Mouse (Mus musculus) monocyte, adult 2 months (primary cell): ENCODE data around the gene Ttc13.
A peak's percentile ranks its signal among the peaks of the same experiment; 100 is the strongest.

Source experiments
- DNase-seq, 2 experiments: peaks; one replicate each; pipeline ENCODE4 v3.0.0; 2022; ENCODE audit warnings: low spot score in 2 of 2, low read depth in 1 of 2

Ttc13 gene

DNA sequence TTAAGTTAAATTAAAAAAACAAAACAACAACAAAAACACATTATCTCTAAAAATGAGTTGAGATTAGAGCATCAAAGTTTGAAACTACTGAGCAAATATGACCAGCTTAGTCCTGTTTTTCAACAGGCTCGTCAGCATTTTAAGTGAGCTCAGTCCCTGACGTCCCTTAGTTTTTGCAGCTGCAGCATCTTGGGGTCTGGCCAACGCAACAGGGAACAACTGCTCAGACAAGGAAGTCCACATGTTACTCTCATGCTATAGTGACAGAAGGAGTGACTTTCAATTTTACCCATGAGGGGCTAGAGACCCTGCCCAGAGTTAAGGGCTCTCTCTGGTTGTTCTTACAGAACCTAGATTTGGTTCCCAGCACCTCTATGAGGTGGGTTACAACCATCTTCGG is 17.4 kb downstream of the Ttc13 start:
- DNase-seq: no peak

- no peak for DNase-seq
Measured at GRCm38 (mm10) chr8:124703526-124703925, 18.3 kb downstream of the Ttc13 start.

- DNase-seq: no peak
Measured at GRCm38 (mm10) chr8:124702183-124702582, 19.6 kb downstream of the Ttc13 start.

GRCm38 (mm10) chr8:124701023-124701422 is 20.8 kb downstream of the Ttc13 start:
- DNase-seq: no peak

DNA sequence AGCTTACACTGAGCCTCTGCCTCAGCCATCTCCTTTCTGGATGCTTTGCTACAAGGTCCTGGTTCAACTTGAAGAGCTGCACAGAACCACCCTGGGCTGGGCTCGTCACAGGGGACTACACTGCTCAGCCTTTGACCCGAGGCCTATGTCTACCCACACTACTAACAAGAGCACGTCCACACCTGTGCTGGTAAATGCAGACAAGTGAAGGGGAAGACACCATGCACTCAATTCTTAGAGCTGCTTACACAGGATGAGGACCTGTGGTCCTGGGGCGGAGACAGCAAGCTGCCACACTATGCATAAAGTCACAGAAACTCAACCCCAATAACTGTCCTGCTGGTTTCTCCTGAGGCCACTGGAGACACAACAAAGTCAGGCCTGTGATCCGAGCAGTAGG is 21.5 kb downstream of the Ttc13 start:
- DNase-seq: no peak

GRCm38 (mm10) chr8:124695424-124696100 is 26.2 kb downstream of the Ttc13 start:
- no peak for DNase-seq

DNA sequence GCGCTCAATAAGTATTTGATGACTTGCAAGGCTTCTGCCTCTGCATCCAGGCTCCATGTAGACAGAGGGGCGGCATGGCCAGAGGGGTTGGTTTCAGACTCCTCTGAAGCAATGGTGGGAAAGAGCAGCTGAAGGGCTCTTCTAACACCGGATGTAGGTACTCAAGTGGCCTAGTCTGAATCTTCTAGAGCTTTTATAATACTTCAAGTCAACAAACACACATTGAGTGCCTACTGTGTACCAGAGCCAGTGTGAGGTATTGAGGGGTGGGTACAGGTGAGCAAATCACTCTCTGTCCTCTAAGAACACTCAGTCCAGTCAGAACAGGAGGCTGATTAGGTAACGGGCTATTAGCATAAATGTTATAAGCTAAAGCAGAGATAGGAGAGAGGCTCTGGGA is 30.1 kb downstream of the Ttc13 start:
- DNase-seq: no peak

GRCm38 (mm10) chr8:124688899-124689298 is 32.9 kb downstream of the Ttc13 start:
- no peak for DNase-seq

- DNase-seq: no peak
Measured at GRCm38 (mm10) chr8:124682218-124682617, 39.6 kb downstream of the Ttc13 start.

DNA sequence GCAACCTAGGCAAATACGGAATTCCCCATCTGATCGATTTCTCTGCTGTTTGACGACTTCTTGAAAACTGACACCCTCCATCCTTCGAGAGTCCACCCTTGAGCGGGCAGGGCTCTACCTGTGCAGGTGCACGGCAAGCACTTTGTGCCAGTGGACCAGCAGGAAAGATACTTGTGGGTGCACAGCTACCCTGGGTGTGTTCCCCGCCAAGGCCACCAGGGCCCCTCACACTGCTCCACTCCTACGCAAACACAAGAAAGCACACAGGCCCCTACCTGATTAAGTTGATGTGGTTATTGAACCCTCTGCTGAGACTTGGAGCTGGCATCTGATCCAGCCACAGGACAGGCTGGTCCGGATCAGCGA is 40.0 kb downstream of the Ttc13 start:
- no peak for DNase-seq

DNA sequence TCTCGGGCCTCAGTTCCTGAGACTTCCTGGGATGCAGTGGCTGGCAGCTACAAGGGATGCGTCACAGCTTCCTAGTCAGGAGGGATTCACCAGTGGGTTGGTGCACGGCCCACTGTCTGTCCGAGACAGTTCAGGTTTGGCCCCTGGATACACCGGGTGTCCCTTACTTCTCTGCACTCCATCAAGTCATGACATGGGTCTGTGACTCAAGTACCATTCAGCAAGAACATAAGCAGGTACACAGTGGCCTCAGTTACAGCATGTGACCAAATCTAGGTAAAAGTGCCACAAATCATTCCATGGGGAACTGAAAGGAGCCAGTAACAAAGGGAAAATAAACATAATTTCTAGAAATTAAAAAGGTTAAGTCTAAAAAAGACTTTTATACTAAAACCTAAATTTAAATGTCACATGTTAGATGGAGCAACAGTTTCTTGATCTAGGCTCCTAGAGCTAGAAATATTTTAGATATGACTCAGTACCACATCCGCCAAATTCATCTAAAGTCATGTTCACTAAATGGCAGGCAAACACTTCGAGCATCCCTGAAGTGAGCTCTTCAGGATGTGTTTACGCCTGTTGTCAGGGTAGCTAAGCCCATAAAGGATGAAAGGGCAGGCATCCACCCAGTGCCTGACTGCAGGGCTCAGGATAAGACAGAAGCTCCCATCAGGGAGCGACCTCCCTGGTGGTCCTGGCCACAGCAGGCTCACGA is 40.5 kb downstream of the Ttc13 start:
- no peak for DNase-seq

GRCm38 (mm10) chr8:124678246-124678645 is 43.5 kb downstream of the Ttc13 start:
- DNase-seq: no peak

DNA sequence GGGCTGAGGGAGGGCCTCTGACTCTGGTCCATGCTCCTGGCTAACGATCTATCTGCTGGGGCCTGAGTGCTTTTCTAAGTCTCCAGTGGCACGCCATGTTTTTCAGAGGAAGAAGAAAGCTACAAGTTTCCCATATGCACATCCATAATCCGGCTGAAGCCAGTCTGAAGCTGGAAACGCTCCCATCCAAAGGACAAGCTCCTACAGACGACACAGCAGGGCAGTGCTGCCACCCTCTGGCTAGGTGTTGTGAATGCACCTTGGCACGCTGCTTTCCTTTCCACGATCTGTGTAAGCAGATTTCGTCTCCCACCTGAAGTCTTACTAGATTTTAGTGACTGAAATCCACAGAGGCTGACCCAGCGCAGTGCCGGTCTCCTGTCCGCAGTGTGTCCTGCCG is 44.3 kb downstream of the Ttc13 start:
- peak in 1 of 2 experiments; percentile 30 for DNase-seq

GRCm38 (mm10) chr8:124677078-124677477 is 44.7 kb downstream of the Ttc13 start:
- DNase-seq: no peak

DNA sequence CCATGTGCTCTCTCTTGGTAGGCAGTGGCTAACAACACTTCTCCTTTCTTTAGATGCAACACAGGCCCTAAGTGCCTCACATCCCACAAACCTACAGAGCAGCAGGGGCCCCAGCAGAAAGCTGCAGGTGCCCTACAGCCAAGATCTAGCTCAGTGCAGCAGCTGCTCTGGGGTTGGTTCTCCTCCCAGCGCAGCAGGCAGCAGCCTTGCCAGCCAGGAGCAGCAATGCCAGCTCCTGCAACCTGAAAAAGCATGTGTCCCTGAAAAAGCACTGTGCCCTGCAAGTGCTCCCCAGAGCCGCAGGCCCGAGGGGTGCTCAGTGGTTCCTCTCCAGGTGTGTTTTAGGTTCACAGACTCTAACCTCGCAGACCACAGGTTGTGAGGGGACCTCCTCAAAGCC is 45.1 kb downstream of the Ttc13 start:
- DNase-seq: no peak

GRCm38 (mm10) chr8:124672345-124672744 is 49.4 kb downstream of the Ttc13 start:
- DNase-seq: no peak

DNA sequence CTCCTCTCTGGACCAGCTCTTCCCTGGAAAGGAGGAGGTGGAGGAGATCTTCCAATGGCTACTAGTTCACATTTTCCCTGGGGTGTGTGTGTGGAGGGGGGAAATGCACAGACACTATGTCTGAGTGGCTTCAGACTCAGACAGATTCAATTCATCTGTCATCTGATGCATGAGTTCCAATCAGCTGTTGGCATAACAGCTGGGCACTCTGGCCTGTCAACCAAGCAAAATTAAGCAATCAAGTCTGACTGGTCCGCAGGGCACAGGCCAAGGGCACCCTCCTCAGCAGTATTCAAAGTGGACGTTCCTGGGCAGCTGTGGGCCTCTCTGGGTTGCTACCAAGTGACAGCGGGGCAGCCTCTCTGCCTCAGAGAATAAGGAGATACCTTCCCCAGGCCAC is 53.0 kb downstream of the Ttc13 start:
- DNase-seq: no peak

DNA sequence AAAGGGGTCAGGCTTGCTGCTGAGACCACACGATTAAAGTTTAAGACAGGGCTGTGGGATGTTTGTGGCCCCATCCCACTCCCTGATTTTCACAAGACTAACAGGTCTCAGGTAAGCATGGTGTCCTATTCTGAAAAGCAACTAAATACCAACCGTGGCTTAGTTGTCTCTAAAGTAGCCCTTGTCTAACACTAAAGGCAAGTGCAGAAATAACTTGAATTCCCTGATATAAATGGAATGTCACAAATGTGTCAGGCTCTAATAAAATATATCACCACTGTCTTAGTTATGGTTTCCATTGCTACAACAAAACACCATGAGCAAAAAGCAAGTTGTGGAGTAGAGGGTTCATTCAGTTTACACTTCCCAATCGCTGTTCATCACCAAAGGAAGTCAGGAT is 57.4 kb downstream of the Ttc13 start:
- no peak for DNase-seq

DNA sequence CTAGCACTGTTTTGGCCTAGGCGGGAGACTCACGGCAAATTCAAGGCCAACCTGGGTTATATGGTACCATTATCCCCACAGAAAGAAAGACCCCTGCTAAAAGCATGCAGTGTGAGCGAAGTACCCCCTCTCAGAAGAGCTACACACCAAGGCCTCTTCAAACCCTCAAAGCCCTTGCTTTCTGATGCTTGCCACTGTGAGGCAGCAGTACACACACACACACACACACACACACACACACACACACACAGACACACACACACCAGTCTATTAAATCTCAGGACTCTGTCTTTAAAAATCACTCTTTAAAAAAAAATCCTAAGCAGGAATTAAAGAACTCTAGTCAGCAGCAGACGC is 57.9 kb downstream of the Ttc13 start:
- DNase-seq: no peak

DNA sequence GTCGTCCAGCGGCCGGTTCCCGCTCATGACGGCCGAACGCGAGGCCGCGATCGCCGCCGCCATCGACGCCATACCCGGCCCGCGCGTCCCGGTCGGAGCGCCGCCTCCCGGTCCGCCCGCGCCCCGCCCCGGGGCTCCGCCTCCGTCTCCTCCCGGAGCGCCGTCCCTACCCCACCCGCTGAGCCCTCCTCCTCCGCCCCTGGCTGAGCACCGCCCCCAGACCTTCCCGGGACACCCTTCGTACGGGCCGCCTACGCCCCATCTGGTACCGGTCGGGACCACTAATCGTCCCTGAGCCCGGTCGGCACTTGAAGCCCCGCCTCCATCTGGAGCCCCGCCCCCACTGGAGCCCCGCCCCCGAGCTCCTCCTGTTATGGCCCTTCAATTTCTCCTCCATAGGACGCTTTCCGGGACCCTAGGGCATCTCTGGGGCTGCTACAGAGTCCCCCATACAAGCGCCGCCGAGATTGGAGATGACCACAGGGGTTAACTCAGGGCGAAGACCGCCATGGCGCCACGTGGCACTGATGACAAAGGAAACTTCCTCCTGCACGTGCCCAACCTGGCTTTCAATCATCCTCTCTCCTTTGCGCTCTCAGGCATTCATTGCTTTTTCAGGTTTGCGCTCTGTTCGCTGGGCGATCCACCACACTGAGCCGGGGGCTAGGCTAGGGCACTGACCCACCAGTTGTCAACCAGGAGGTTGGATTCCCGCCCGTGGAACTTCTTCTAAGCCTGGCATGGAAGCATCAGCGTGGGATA is 58.5 kb downstream of the Ttc13 start, which contains the start of gene 2310022B05Rik:
TSS of gene 2310022B05Rik (minus strand) at position 258 of the 762 bp plus-strand sequence.
- DNase-seq: peak; percentile 48 to 59

GRCm38 (mm10) chr8:124662446-124663111 is 59.2 kb downstream of the Ttc13 start:
- DNase-seq: no peak

DNA sequence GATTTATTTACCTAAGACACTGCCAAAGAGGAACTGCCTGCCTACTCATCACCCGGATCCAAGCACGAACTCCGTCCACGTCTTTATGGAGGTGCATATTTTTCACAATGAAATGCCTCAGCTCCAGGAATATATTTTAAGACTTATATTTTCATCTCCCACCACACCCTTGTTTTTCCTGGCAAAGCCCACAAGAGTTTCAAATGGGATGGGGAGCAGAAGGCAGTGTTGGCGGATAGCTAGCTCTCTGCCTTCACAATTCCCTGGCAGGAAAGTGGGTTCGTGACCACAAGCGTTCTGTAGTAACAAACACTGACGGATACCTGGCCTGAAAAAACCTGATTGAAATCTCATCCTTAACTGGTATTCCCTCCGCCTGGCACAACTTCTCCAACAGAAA is 60.0 kb downstream of the Ttc13 start:
- DNase-seq: no peak
